Mouse (Mus musculus) E14TG2a.4 (cell line): ENCODE measurements around the gene Gpr107.

Experiments
- CTCF ChIP-seq: conservative IDR thresholded peaks from 2 replicates; pipeline ENCODE4 v1.5.1; 2014; ENCODE audit warnings: low read length
- NANOG ChIP-seq: IDR thresholded peaks from 2 replicates; pipeline ENCODE4 v1.6.1; 2014; ENCODE audit warnings: borderline replicate concordance, low read length, mixed read lengths

DNA sequence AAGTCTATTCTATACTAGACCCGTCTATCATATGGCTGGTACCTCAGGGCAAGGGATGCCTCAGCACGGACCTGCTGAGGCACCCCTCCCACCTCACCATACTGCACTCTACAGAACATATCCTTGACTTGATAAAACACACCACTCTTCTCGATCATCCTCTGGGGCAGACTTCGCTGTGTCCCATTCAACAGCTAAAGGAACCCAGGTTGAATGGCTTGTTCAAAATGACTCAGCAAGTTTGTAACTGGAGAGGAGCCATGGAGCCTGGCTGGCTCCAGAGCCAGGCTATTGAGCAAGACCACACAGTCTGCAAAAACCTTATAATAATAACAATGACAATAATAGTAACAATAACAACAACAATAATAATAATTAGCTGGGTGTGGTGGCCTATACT is 24.2 kb upstream of the Gpr107 start:
- TF ChIP-seq CTCF (no peak), NANOG (no peak)
